Mouse (Mus musculus) layer of hippocampus, postnatal 25 days (tissue): Measurements from ENCODE around the gene Lalba. TPM values are rescaled to one million over a fixed set of nuclear protein-coding genes. Genes with fewer than 3 reads are reported as not detected.
A peak's percentile ranks its signal among the peaks of the same experiment; 100 is the strongest.
"Not testable (repeated sequence)": the region's sequence is repeated elsewhere in the genome, so short reads cannot be mapped to it uniquely, and the experiment has no call there.

Experiments used
- DNase-seq, 2 experiments: peaks; one replicate each; pipeline ENCODE4 v3.0.0; 2022; ENCODE audit warnings: mixed read lengths in 2 of 2, low spot score in 1 of 2; ENCODE audit errors: extremely low spot score in 1 of 2
- microRNA-seq, 2 experiments: library from miRNA; unstranded; fragments of <30 nt; microRNA quantifications; one replicate each; pipeline ENCODE4 v1.2.0; 2021
- total RNA-seq, 2 experiments: library from RNA; stranded (reverse); gene quantifications; 2 replicates each; pipeline ENCODE4 v1.2.3; 2021

Gene Lalba
- total RNA-seq, 2 experiments from 2014 or later: not detected

- no peak for DNase-seq
These were observed 15.1 kb upstream of the Lalba start for GRCm38 (mm10) chr15:98497631-98498030.

- DNase-seq: no peak
These were observed 9.6 kb upstream of the Lalba start, which contains the start of gene Olfr279 for GRCm38 (mm10) chr15:98492102-98492501. TSS of gene Olfr279 (plus strand) at chr15:98492402.

DNA sequence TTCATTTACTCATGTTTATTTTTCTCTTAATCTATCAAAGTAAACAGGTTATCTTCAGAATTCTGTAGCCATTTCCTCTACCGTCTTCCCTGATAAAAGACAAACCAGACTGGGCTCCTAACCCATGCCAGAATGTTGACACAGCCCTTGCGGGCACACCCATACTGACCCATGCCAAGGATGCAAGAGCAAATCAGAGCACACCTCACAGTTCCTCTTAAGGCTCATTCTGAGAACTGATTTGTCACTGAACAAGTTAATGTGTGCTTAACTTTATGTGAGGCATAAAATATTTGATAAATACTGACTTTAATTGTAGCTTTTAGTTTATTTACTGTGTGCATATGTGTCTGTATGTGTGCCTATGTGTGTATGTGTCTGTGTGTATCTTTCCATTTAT lies 8.8 kb upstream of the Lalba start:
- no peak for DNase-seq

DNA sequence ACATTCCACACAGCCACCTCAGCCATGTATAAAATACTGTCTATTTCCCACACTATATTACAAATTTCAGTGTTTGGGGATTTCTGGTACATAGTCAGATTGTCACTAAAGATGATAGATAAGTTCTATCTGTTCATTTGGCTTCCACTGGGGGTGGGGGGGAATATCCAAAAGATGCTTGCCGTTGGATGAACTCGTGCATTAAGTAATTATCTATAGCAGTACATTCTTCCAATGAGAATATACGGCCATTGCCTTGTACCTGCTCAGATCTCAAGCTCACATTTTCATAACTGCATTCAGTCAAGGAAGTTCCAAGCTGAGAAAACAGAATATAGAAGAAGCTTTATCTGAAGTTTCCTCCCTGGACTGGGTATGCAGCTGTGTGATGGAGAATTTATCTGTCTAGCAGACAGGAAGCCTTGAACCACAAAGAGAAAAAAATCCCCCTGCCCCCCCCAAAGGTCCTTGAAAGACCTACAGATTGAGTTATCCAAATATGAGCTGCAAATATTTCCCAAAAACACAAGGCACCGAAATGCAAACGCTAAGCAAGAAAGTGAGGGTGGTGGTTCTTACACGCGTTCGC lies 4.0 kb upstream of the Lalba start:
- DNase-seq: no peak

GRCm38 (mm10) chr15:98483907-98484886 lies 1.7 kb upstream of the Lalba start:
- DNase-seq: no peak

DNA sequence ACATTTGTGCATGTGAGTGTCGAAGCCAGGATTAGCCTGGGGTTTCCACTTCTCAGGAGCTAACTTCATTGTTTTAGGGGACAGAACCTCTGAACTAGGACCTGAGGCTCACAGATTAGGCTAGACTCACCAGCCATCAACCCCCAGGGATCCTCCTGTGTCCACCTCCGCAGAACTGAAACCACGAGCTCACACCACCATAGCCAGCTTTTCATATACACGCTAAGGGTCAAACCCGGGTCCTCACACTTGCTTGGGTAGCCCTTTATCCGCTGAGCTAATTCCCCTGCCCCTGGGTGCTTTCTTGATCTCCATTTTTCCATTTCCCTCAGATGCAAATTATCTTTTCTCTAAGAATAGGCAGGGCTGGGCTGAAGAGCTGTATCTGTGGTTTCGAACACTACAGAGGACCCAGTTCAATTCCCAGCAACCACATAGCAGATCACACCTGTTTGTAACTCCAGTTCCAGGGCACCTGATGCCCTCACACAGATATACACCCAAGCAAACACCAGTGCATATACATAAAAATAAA lies 2.9 kb downstream of the Lalba start:
- no peak for DNase-seq

DNA sequence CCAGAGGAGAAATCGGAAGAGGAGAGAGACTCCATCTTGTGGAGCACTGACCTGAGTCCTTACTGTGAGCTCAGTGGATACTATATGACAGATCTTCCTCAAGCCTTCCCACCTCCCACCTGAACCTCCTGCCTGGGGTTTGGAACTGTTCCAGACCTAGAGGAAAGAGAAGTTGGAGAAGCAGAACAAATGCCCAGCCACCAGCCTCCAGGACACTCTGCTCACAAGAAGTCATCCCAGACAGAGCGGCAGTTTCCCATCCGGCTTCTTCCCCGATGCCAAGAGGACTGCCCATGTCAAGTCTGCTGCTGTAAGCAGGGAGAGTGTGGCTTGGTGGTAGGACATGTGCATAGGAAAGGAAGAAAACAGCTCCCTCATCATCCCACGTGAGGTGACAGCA lies 6.2 kb downstream of the Lalba start:
- no peak for DNase-seq

DNA sequence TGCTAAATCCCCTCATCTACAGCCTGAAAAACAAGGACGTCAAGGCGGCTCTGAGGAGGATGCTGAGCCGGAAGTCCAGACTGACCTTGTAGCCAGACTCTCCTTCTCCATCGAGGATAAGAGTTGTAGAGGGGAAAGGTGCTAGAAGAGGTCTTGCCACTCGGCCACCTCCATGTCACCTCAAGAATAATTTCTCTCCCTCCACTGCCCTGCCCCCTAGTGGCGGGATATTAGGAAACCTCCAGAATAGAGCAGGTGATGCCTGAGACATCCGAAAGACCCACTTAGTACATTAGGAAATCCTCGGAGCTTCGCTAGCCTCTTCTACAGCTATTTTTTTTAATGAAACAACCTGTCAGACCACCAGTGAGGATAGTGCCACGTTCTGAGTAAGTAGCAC lies 7.1 kb downstream of the Lalba start:
- peak in 1 of 2 experiments; percentile 55 for DNase-seq

DNA sequence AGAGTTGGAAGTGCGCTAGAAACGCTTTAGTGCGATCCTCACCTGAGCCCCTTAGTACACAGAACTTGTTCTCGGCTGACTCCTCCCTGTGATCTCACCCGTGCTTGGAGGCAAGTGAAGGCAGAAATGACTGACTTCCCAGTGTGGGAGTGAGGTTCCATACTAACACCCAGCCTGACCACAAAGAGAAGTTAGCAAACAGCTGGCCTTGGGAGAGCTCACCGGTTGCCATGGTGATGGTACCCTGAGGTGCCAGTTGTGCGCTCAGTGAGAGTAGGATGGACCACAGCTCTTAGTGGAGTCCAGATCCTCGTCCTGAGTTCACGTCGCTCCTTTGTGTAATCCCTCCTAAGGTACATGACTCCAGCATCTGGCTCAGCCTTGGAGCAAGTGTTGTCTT lies 7.6 kb downstream of the Lalba start:
- DNase-seq: no peak

GRCm38 (mm10) chr15:98471539-98471938 lies 11.0 kb downstream of the Lalba start:
- no peak for DNase-seq

- no peak for DNase-seq
These were observed 12.9 kb downstream of the Lalba start, which contains the start of gene OR5BS1P for GRCm38 (mm10) chr15:98469596-98469995. TSS of gene OR5BS1P (plus strand) at chr15:98469896.

- no peak for DNase-seq
These were observed 30.2 kb downstream of the Lalba start, which contains the start of gene Olfr281 for GRCm38 (mm10) chr15:98452288-98452687. TSS of gene Olfr281 (plus strand) at chr15:98452588.

- no peak for DNase-seq
These were observed 34.0 kb downstream of the Lalba start for GRCm38 (mm10) chr15:98448521-98448920.

DNA sequence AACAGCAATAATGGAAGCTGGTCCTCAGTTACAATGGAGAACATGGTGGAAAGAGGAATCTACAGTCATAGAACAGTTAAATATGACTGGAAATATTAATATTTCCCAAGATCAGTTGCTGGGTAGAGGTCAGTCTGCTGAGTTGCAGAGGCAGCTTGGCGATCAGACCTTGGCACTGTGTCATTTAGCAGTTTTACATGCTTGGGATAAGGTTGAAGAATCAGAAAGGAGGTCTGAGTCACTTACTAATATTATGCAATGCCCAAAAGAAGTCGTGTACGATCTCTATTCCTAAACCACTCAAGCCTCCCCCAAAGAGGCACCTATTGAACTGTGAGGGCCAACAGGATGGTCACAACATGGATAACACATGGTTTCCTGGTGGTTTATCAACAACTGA lies 38.0 kb downstream of the Lalba start:
- no peak for DNase-seq

DNA sequence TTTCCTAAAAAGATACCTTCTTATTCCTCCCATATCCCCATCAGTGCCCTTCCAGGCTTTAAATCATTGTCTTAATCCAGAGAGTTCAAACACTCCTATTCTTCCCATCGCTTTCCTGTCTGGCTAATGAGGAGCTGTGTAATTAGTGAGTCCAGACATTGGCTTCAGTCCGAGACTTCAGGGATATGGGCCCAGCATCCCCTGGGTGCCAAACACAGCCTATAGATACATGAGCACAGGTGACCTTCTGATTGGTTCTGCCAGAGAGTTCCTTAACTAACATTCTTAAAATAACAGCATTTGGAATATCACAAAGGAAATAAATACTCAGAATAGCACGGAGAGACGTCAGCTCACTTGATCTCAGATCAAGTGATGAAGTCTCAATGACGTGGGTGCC lies 51.6 kb downstream of the Lalba start, which contains the start of gene Olfr282:
TSS of gene Olfr282 (plus strand) at position 301 of the 400 bp plus-strand sequence.
- DNase-seq: not testable (repeated sequence)

Small RNA genes within 50 kb of the gene (microRNA-seq; reads per million reads assigned to microRNA genes)
- gene Mir1291: 3.1 to 7.4 reads per million in 2 experiments

Other genes with a start within 250 kb of the Lalba start
- not detected for gene Olfr286, start 248.3 kb downstream of the Lalba start, total RNA-seq
- gene H1fnt, start 225.4 kb downstream of the Lalba start, total RNA-seq: not detected
- 1 to 10 TPM; 5.9 to 6.8 TPM for gene Zfp641, start 186.6 kb downstream of the Lalba start, total RNA-seq
- not detected for gene Olfr285, start 165.4 kb downstream of the Lalba start, total RNA-seq
- gene Olfr284, start 141.7 kb downstream of the Lalba start, total RNA-seq: not detected
- not detected for gene Olfr283, start 101.8 kb downstream of the Lalba start, total RNA-seq
- gene Olfr282, start 51.5 kb downstream of the Lalba start, total RNA-seq: not detected
- not detected for gene Olfr281, start 30.1 kb downstream of the Lalba start, total RNA-seq
- not detected for gene OR5BS1P, start 12.8 kb downstream of the Lalba start, total RNA-seq
- under 1 TPM; 0.07 to 0.16 TPM for gene Olfr279, start 9.7 kb upstream of the Lalba start, total RNA-seq
- gene Kansl2, start 51.5 kb upstream of the Lalba start, total RNA-seq: 10 to 100 TPM; 59.5 to 59.7 TPM
- gene Ccnt1, start 88.2 kb upstream of the Lalba start, total RNA-seq: 10 to 100 TPM; 40.1 to 45.0 TPM
- gene 4930415O20Rik, start 88.3 kb upstream of the Lalba start, total RNA-seq: under 1 TPM in 1 of 2 experiments, not detected in 1; 0.73 TPM
- gene Adcy6, start 127.4 kb upstream of the Lalba start, total RNA-seq: 10 to 100 TPM; 45.1 to 45.8 TPM
- 100 to 1,000 TPM; 189 to 209 TPM for gene Cacnb3, start 148.1 kb upstream of the Lalba start, total RNA-seq
- 10 to 100 TPM; 75.8 to 79.9 TPM for gene Ddx23, start 180.2 kb upstream of the Lalba start, total RNA-seq
- 1 to 10 TPM; 8.3 to 9.4 TPM for gene Rnd1, start 194.7 kb upstream of the Lalba start, total RNA-seq
- 10 to 100 TPM in 1 of 2 experiments, 1 to 10 TPM in 1; 9.0 to 11.1 TPM for gene Ccdc65, start 225.5 kb upstream of the Lalba start, total RNA-seq
- 1 to 10 TPM; 1.0 to 1.5 TPM for gene Fkbp11, start 245.5 kb upstream of the Lalba start, total RNA-seq